Mouse (Mus musculus): ENCODE measurements around the gene Tbcd. TPM values are rescaled to one million over a fixed set of nuclear protein-coding genes. Genes with fewer than 3 reads are reported as not detected.

The Tbcd gene
- polyA plus RNA-seq, 1 experiment: 84.6 TPM

GRCm38 (mm10) chr11:121552846-121553457 is 101.2 kb downstream of the Tbcd start:
- TF ChIP-seq CTCF (IDR thresholded peaks at IDR 0.05; ENCODE audit: borderline replicate concordance, extremely low read depth, insufficient read depth, insufficient read length) (no peak), POLR2A (IDR thresholded peaks at IDR 0.05; ENCODE audit: borderline replicate concordance, extremely low read depth, insufficient read depth, insufficient read length, poor library complexity, severe bottlenecking) (no peak)

DNA sequence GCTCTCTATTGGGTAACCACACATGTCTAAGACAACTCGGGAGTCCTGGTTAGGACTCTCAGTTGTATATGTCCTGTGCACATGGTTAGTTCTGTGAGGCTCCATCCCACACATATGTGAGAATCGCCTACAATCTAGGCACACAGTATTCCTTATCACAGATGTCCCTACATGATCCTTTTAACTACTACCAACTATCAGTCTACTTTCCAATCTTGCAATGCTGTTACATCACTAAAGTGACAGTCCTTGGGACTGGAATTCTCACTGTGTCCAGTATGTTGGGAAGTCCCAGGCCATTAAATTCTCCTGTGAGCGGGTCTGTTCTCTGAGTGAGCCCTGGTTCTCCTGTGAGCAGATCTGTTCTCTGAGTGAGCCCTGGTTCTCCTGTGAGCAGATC is 101.7 kb downstream of the Tbcd start:
- no peak for DNase-seq (ENCODE audit: low read depth)
- TF ChIP-seq POLR2A (IDR thresholded peaks at IDR 0.05; ENCODE audit: borderline replicate concordance, extremely low read depth, insufficient read depth, insufficient read length, poor library complexity, severe bottlenecking): no peak

More at GRCm38 (mm10) chr11:121552846-121553457, 101.2 kb downstream of the Tbcd start:
- no peak for DNase-seq (ENCODE audit: low read depth)

GRCm38 (mm10) chr11:121556727-121557126 is 105.0 kb downstream of the Tbcd start:
- TF ChIP-seq POLR2A (IDR thresholded peaks at IDR 0.05; ENCODE audit: borderline replicate concordance, extremely low read depth, insufficient read depth, insufficient read length, poor library complexity, severe bottlenecking): no peak
- TF ChIP-seq CTCF (IDR thresholded peaks at IDR 0.05; ENCODE audit: borderline replicate concordance, extremely low read depth, insufficient read depth, insufficient read length): no peak

DNA sequence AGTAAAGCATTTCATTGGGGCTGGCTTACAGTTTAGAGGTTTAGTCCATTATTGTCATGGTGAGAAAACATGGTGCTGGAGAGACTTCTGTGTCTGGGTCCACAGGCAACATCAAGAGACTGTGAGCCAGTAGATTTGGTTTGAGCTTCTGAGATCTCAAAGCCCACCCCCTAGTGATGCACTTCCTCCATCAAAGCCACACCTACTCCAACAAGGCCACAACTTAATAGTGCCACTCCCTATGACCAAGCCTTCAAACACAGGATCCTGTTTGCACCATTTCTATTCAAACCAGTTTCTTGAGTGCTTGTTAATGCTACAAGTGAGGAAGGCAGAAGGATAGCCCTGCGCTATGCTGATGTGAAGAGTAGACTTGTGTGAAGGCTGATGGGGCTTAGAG is 106.2 kb downstream of the Tbcd start:
- TF ChIP-seq CTCF (IDR thresholded peaks at IDR 0.05; ENCODE audit: borderline replicate concordance, extremely low read depth, insufficient read depth, insufficient read length): no peak
- DNase-seq (ENCODE audit: low read depth): no peak

More at GRCm38 (mm10) chr11:121556727-121557126, 105.0 kb downstream of the Tbcd start:
- DNase-seq (ENCODE audit: low read depth): no peak

- TF ChIP-seq CTCF (IDR thresholded peaks at IDR 0.05; ENCODE audit: borderline replicate concordance, extremely low read depth, insufficient read depth, insufficient read length) (no peak), POLR2A (IDR thresholded peaks at IDR 0.05; ENCODE audit: borderline replicate concordance, extremely low read depth, insufficient read depth, insufficient read length, poor library complexity, severe bottlenecking) (no peak)
- no peak for DNase-seq (ENCODE audit: low read depth)
Measured at GRCm38 (mm10) chr11:121558522-121558921, 106.8 kb downstream of the Tbcd start.

DNA sequence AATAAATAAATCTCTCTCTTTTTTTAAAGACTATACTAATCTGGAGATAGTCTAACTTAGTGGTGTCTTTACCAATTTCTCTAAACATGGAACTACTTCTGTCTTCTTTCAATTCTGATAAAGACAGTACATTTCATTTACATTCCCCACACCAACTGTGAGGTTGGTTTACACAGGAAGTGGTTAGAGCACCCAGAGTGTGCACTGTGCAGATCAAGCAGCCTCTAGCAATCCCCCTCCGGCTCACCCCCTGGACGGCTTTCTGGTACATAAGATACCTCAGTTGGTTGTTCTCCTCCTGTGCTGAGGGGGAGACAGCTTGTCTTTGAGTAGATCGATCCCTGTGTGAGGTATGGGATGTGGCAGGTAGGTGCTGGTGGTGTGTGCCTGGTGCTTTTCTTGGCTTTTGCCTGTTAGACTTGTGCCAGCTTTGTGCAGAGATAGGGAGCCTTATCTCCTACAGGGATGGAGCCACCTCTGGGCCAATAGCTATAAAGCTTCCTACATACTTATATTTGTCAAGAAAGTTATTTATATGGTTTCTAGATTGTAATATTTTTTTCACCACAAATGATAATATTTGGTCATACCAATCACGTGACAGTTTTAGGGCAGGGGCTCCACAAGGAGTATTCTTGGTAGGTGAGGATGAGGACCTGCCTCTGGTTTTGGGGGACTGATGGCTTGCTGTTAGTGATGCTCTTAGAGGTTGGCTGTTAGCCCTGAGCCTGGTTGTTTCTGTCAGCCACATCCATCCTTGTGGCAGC is 108.0 kb downstream of the Tbcd start:
- TF ChIP-seq POLR2A (IDR thresholded peaks at IDR 0.05; ENCODE audit: borderline replicate concordance, extremely low read depth, insufficient read depth, insufficient read length, poor library complexity, severe bottlenecking): no peak
- TF ChIP-seq CTCF (IDR thresholded peaks at IDR 0.05; ENCODE audit: borderline replicate concordance, extremely low read depth, insufficient read depth, insufficient read length): no peak
- no peak for DNase-seq (ENCODE audit: low read depth)

GRCm38 (mm10) chr11:121560294-121560663 is 108.5 kb downstream of the Tbcd start:
- DNase-seq (ENCODE audit: low read depth): no peak
- no peak for TF ChIP-seq POLR2A (IDR thresholded peaks at IDR 0.05; ENCODE audit: borderline replicate concordance, extremely low read depth, insufficient read depth, insufficient read length, poor library complexity, severe bottlenecking)
- no peak for TF ChIP-seq CTCF (IDR thresholded peaks at IDR 0.05; ENCODE audit: borderline replicate concordance, extremely low read depth, insufficient read depth, insufficient read length)

- no peak for DNase-seq (ENCODE audit: low read depth)
- TF ChIP-seq POLR2A (IDR thresholded peaks at IDR 0.05; ENCODE audit: borderline replicate concordance, extremely low read depth, insufficient read depth, insufficient read length, poor library complexity, severe bottlenecking) (no peak), CTCF (IDR thresholded peaks at IDR 0.05; ENCODE audit: borderline replicate concordance, extremely low read depth, insufficient read depth, insufficient read length) (no peak)
Measured at GRCm38 (mm10) chr11:121563312-121563711, 111.6 kb downstream of the Tbcd start.

GRCm38 (mm10) chr11:121564265-121564664 is 112.5 kb downstream of the Tbcd start:
- no peak for DNase-seq (ENCODE audit: low read depth)
- TF ChIP-seq CTCF (IDR thresholded peaks at IDR 0.05; ENCODE audit: borderline replicate concordance, extremely low read depth, insufficient read depth, insufficient read length): no peak
- no peak for TF ChIP-seq POLR2A (IDR thresholded peaks at IDR 0.05; ENCODE audit: borderline replicate concordance, extremely low read depth, insufficient read depth, insufficient read length, poor library complexity, severe bottlenecking)

- no peak for TF ChIP-seq CTCF (IDR thresholded peaks at IDR 0.05; ENCODE audit: borderline replicate concordance, extremely low read depth, insufficient read depth, insufficient read length)
- DNase-seq (ENCODE audit: low read depth): no peak
Measured at GRCm38 (mm10) chr11:121581856-121582255, 130.1 kb downstream of the Tbcd start.

GRCm38 (mm10) chr11:121597254-121597653 is 145.5 kb downstream of the Tbcd start:
- TF ChIP-seq CTCF (IDR thresholded peaks at IDR 0.05; ENCODE audit: borderline replicate concordance, extremely low read depth, insufficient read depth, insufficient read length) (no peak), POLR2A (IDR thresholded peaks at IDR 0.05; ENCODE audit: borderline replicate concordance, extremely low read depth, insufficient read depth, insufficient read length, poor library complexity, severe bottlenecking) (no peak)
- DNase-seq (ENCODE audit: low read depth): no peak

- no peak for DNase-seq (ENCODE audit: low read depth)
- TF ChIP-seq CTCF (IDR thresholded peaks at IDR 0.05; ENCODE audit: borderline replicate concordance, extremely low read depth, insufficient read depth, insufficient read length) (no peak), POLR2A (IDR thresholded peaks at IDR 0.05; ENCODE audit: borderline replicate concordance, extremely low read depth, insufficient read depth, insufficient read length, poor library complexity, severe bottlenecking) (no peak)
Measured at GRCm38 (mm10) chr11:121601422-121601821, 149.7 kb downstream of the Tbcd start.

All from brain, embryonic 14.5 days (tissue).